Mouse (Mus musculus) adrenal gland, adult 10 weeks (tissue): Measurements from ENCODE around the gene Zfp574. TPM values are rescaled to one million over a fixed set of nuclear protein-coding genes. Genes with fewer than 3 reads are reported as not detected.

ENCODE experiments used
- polyA plus RNA-seq: library from polyadenylated mRNA; stranded (reverse); fragments of 350-450 nt; fragmentation: Illumina TruSeq; extraction: RNeasy Lipid Tissue Mini Kit (QIAGEN cat#74804); gene quantifications from one replicate; pipeline ENCODE4 v1.2.3, GENCODE M21; 2014; ENCODE audit warnings: low read depth, low replicate concordance

Gene Zfp574
- 0.99 TPM for polyA plus RNA-seq

DNA sequence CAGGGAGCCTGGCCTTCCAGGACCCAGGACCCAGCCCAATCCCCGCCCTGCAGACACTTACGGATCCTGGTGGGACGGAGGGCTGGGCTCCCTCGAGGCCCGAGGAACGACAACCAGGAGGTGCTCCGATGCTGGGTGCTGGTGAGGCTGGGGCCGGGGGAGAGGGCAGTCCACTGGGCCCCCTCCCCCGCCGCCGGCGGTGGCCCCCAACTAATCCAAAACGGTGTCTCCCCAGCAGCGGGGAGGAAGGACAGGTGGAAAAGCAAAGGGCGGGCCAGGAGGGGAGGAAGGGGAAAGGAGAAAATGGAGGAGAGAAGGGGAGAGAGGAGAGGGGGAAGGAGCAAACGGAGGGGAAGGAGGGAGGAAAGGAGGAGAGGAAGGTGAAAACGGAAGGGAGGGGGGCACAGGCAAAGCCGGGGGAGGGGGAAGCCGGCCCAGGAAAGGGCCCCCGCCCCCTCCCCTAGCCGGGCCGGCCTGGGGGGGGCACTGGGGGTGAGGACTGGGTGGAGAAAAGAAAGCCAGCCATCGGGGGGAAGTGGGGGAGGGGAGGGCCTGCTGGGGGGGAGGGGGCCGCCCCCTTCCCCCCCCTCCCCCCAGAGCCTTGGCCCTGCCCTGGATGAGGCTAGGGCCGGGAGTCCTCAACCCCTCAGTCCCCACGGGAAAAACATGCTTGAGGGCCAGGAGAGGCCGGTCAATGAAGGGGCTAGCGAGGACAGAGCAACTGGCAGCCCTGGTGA, at the start of gene Zfp574, which contains the start of gene Grik5:
Zfp574 (plus strand) TSS at position 589 of the 737 bp plus-strand sequence.
Grik5 (minus strand) TSS at position 368 of the 737 bp plus-strand sequence.

Other genes with a start within 250 kb of the Zfp574 start
- gene Gm9844, start 210.4 kb upstream of the Zfp574 start, polyA plus RNA-seq = not detected
- not detected for gene Lypd4, start 202.6 kb upstream of the Zfp574 start, polyA plus RNA-seq
- not detected for gene Dmrtc2, start 202.5 kb upstream of the Zfp574 start, polyA plus RNA-seq
- gene Rps19, start 188.2 kb upstream of the Zfp574 start, polyA plus RNA-seq = 19.2 TPM
- not detected for gene Cd79a, start 175.2 kb upstream of the Zfp574 start, polyA plus RNA-seq
- 1.0 TPM for gene Arhgef1, start 169.7 kb upstream of the Zfp574 start, polyA plus RNA-seq
- gene Gm4881, start 128.1 kb upstream of the Zfp574 start, polyA plus RNA-seq = not detected
- not detected for gene Rabac1, start 99.8 kb upstream of the Zfp574 start, polyA plus RNA-seq
- 3.7 TPM for gene Atp1a3, start 66.6 kb upstream of the Zfp574 start, polyA plus RNA-seq
- not detected for gene Grik5, start 221 bp upstream of the Zfp574 start, polyA plus RNA-seq
- gene Pou2f2, start 107.2 kb downstream of the Zfp574 start, polyA plus RNA-seq = 0.52 TPM
- gene Dedd2, start 148.0 kb downstream of the Zfp574 start, polyA plus RNA-seq = 0.52 TPM
- gene Zfp526, start 148.9 kb downstream of the Zfp574 start, polyA plus RNA-seq = 1.2 TPM
- 12.0 TPM for gene Gsk3a, start 165.3 kb downstream of the Zfp574 start, polyA plus RNA-seq
- gene Erf, start 178.2 kb downstream of the Zfp574 start, polyA plus RNA-seq = 1.0 TPM
- gene Cic, start 195.1 kb downstream of the Zfp574 start, polyA plus RNA-seq = 19.0 TPM
- gene Pafah1b3, start 225.4 kb downstream of the Zfp574 start, polyA plus RNA-seq = 1.7 TPM
- gene Prr19, start 228.8 kb downstream of the Zfp574 start, polyA plus RNA-seq = not detected
- 0.70 TPM for gene Tmem145, start 233.5 kb downstream of the Zfp574 start, polyA plus RNA-seq
- 3.1 TPM for gene Megf8, start 244.6 kb downstream of the Zfp574 start, polyA plus RNA-seq